Mouse (Mus musculus) E14TG2a.4 (cell line): ENCODE results near the gene Pdcl3.

Experiments
- CTCF ChIP-seq: conservative IDR thresholded peaks from 2 replicates; pipeline ENCODE4 v1.5.1; 2014; ENCODE audit warnings: low read length
- NANOG ChIP-seq: IDR thresholded peaks from 2 replicates; pipeline ENCODE4 v1.6.1; 2014; ENCODE audit warnings: borderline replicate concordance, low read length, mixed read lengths

- TF ChIP-seq CTCF (no peak), NANOG (no peak)
Observed at GRCm38 (mm10) chr1:39025840-39026239, 40.4 kb downstream of the Pdcl3 start.
